Mouse (Mus musculus) small intestine, adult 2 months (tissue): Measurements from ENCODE around the gene Tnfaip3.

ENCODE experiments used
- CTCF ChIP-seq: fragments of 200-500 bp; IDR thresholded peaks from 2 replicates; pipeline ENCODE4 v1.5.1; 2012; ENCODE audit warnings: low read depth, mild to moderate bottlenecking, control low read depth, inconsistent platforms, low read length, moderate library complexity, mixed read lengths; ENCODE audit not compliant: insufficient replicate concordance, insufficient read length; ENCODE audit errors: extremely low read depth
- POLR2A ChIP-seq: fragments of 200-500 bp; IDR thresholded peaks from 2 replicates; pipeline ENCODE4 v1.6.1; 2012; ENCODE audit warnings: low read depth, mild to moderate bottlenecking, control low read depth, inconsistent platforms, low read length, moderate library complexity

DNA sequence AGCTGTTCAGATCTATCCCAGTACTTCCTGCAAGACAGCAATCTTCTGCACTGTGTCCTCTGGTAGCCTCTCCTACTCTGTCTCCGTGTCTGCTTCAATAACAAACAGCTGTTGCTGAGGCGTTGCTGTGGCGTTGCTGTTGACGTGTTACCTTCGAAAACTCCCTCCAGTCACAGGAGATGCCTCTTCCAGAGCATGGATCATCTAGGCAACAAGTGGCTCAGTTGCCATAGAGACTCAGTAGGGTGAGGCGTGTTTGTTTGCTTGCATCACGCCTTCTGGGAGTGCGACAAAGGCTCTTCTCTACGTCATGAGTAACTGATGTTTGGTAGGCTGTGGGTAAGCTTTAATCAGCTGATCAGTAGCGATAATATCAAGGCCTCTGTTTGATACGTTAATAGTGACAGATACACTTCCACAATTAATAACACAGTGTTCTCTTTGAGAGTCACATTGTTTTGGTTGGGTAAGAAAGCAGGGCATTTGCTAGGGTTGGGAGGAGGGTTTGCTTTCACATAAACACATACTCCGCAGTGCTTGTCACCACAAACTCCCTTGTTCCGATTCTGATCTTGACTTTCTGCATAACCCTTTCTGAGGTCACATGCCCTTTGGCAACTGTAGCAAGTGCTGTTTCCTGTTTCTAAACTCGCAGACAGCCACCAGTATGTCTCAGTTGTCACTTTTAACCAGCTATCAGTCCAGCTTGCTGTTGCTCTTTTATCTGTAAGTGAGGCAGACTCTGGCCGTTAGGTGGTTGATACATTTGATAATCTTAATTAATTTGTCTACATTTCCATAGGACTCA lies 46.8 kb upstream of the Tnfaip3 start:
- TF ChIP-seq POLR2A (no peak), CTCF (no peak)
